Mouse (Mus musculus): Measurements from ENCODE around the gene Sv2a. TPM values are rescaled to one million over a fixed set of nuclear protein-coding genes. Genes with fewer than 3 reads are reported as not detected.
A peak's percentile ranks its signal among the peaks of the same experiment; 100 is the strongest.

The Sv2a gene
- polyA plus RNA-seq, 1 experiment: 405 TPM

GRCm38 (mm10) chr3:96243921-96244572 is 63.1 kb downstream of the Sv2a start:
- 81% methylated on average over 7 of the region's 7 CpGs for WGBS
- TF ChIP-seq POLR2A (IDR thresholded peaks at IDR 0.05; ENCODE audit: borderline replicate concordance, insufficient read depth, low read length): no peak
- TF ChIP-seq CTCF (IDR thresholded peaks at IDR 0.05; ENCODE audit: borderline replicate concordance, insufficient read depth, low read depth, low read length): no peak
- H3K27me3 ChIP-seq (ENCODE audit: control insufficient read depth, insufficient read depth, low read length): no peaks in the 10 kb centered on the region
- peak overlapping the region; percentile 93 for H3K27ac ChIP-seq (ENCODE audit: insufficient read depth, low read length)
- peak overlapping the region; percentile 26 for H3K4me3 ChIP-seq (replicated peaks; ENCODE audit: insufficient read depth, low read depth, low read length)
- H3K4me1 ChIP-seq (ENCODE audit: control insufficient read depth, insufficient read depth, low read length): peaks cover 10% of the 10 kb centered on the region
- no peak for DNase-seq

Other genes with a start within 250 kb of the Sv2a start
- 155 and 160 TPM in 2 replicates for gene Plekho1, start 185.2 kb upstream of the Sv2a start, polyA plus RNA-seq (2012; rRNA removed)
- 33.3 and 33.6 TPM in 2 replicates for gene Vps45, start 122.7 kb upstream of the Sv2a start, polyA plus RNA-seq (2012; rRNA removed)
- gene Otud7b, start 76.6 kb upstream of the Sv2a start, polyA plus RNA-seq (2012; rRNA removed): 26.3 and 30.0 TPM in 2 replicates
- gene Mtmr11, start 19.1 kb upstream of the Sv2a start, polyA plus RNA-seq (2012; rRNA removed): 22.5 and 24.4 TPM in 2 replicates
- gene Sf3b4, start 8.8 kb upstream of the Sv2a start, polyA plus RNA-seq (2012; rRNA removed): 59.5 and 66.4 TPM in 2 replicates
- gene Bola1, start 38.6 kb downstream of the Sv2a start, polyA plus RNA-seq (2012; rRNA removed): 47.0 and 47.8 TPM in 2 replicates
- 2.0 and 3.5 TPM in 2 replicates for gene Hist2h2ab, start 38.7 kb downstream of the Sv2a start, polyA plus RNA-seq (2012; rRNA removed)
- 2.2 and 4.8 TPM in 2 replicates for gene Hist2h2ac, start 39.7 kb downstream of the Sv2a start, polyA plus RNA-seq (2012; rRNA removed)
- gene Hist2h2be, start 40.0 kb downstream of the Sv2a start, polyA plus RNA-seq (2012; rRNA removed): 8.0 and 9.3 TPM in 2 replicates
- 4.5 and 6.3 TPM in 2 replicates for gene Hist2h3c2, start 58.0 kb downstream of the Sv2a start, polyA plus RNA-seq (2012; rRNA removed)
- 6.8 TPM in 1 of 2 replicates, not detected in the other for gene Hist2h2aa2, start 59.1 kb downstream of the Sv2a start, polyA plus RNA-seq (2012; rRNA removed)
- gene Hist2h2aa1, start 64.3 kb downstream of the Sv2a start, polyA plus RNA-seq (2012; rRNA removed): 127 and 149 TPM in 2 replicates
- gene Hist2h3c1, start 65.5 kb downstream of the Sv2a start, polyA plus RNA-seq (2012; rRNA removed): not detected in 2 replicates
- 6.2 and 8.7 TPM in 2 replicates for gene Hist2h4, start 82.2 kb downstream of the Sv2a start, polyA plus RNA-seq (2012; rRNA removed)
- 8.1 and 13.9 TPM in 2 replicates for gene Hist2h3b, start 87.5 kb downstream of the Sv2a start, polyA plus RNA-seq (2012; rRNA removed)
- 5.4 and 6.7 TPM in 2 replicates for gene Hist2h2bb, start 88.6 kb downstream of the Sv2a start, polyA plus RNA-seq (2012; rRNA removed)
- gene Fcgr1, start 112.8 kb downstream of the Sv2a start, polyA plus RNA-seq (2012; rRNA removed): 2.0 TPM in 2 replicates